Mouse (Mus musculus) ES-Bruce4 (cell line): ENCODE measurements around the gene Edem2. TPM values are rescaled to one million over a fixed set of nuclear protein-coding genes. Genes with fewer than 3 reads are reported as not detected.
"Not testable (repeated sequence)": the region's sequence is repeated elsewhere in the genome, so short reads cannot be mapped to it uniquely, and the experiment has no call there.

Source experiments
- H3K27ac ChIP-seq: 2 replicates; pipeline ENCODE4 v1.5.1; 2012; ENCODE audit warnings: low read length, inconsistent platforms; ENCODE audit not compliant: insufficient read depth
- H3K27me3 ChIP-seq: 2 replicates; pipeline ENCODE4 v1.6.1; 2012; ENCODE audit warnings: mild to moderate bottlenecking, low read length, inconsistent platforms; ENCODE audit not compliant: control insufficient read depth, poor library complexity, insufficient read depth, severe bottlenecking
- H3K36me3 ChIP-seq: 2 replicates; pipeline ENCODE4 v1.6.1; 2012; ENCODE audit warnings: inconsistent platforms, mild to moderate bottlenecking, low read length, moderate library complexity; ENCODE audit not compliant: control insufficient read depth, poor library complexity, insufficient read depth, severe bottlenecking
- H3K4me1 ChIP-seq: one replicate; pipeline ENCODE4 v1.8.1; 2011; ENCODE audit warnings: low read length; ENCODE audit not compliant: control insufficient read depth, insufficient read depth
- H3K4me3 ChIP-seq: 2 replicates; pipeline ENCODE4 v1.5.1; 2011; ENCODE audit warnings: low read depth, mild to moderate bottlenecking, low read length
- H3K9ac ChIP-seq: 2 replicates; pipeline ENCODE4 v1.6.1; 2012; ENCODE audit warnings: low read depth, mild to moderate bottlenecking, inconsistent platforms; ENCODE audit not compliant: poor library complexity, severe bottlenecking
- H3K9me3 ChIP-seq: replicated peaks from 2 replicates; pipeline ENCODE4 v1.6.1; 2012; ENCODE audit warnings: mild to moderate bottlenecking, low read length, inconsistent platforms; ENCODE audit not compliant: control insufficient read depth, poor library complexity, insufficient read depth, severe bottlenecking
- CTCF ChIP-seq: IDR thresholded peaks from one replicate; pipeline ENCODE4 v1.8.1; 2011; ENCODE audit warnings: low read depth, low read length
- EP300 ChIP-seq: IDR thresholded peaks from 2 replicates; pipeline ENCODE4 v1.6.1; 2011; ENCODE audit warnings: low read depth, low read length; ENCODE audit not compliant: insufficient read depth
- POLR2A ChIP-seq: IDR thresholded peaks from one replicate; pipeline ENCODE4 v1.8.1; 2011; ENCODE audit warnings: low read length; ENCODE audit not compliant: insufficient read depth
- polyA plus RNA-seq: library from polyadenylated mRNA; stranded (reverse); fragments of >200 nt; gene quantifications from 2 replicates; pipeline ENCODE4 v1.2.4, GENCODE M21; 2011; ENCODE audit warnings: low read depth; ENCODE audit not compliant: missing spikeins, insufficient read depth, insufficient read length

Gene Edem2
- polyA plus RNA-seq, 1 experiment, result 21.7 TPM

DNA sequence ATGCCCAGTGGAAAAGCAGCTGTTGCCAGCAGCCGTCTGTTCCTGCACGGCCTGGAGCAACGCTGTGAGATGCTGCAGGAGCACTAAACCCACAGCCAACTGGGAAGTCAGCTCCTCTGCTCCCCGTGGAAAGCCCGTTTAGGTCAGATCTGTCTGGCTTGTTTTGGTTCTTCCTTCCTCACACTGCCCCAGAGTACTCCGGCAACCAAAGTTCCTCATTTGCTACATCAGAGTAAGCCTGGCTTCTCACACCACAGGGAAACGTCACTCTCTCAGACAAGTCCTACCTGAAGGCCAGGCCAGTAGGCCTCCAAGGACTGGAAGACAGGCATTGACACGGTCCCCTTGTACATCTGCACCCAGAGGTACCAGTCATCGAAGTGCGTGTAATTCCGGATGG lies 18.7 kb downstream of the Edem2 start:
- Histone ChIP-seq H3K4me3 (no peak overlapping the region), H3K36me3 (no peaks in the 10 kb centered on the region)

DNA sequence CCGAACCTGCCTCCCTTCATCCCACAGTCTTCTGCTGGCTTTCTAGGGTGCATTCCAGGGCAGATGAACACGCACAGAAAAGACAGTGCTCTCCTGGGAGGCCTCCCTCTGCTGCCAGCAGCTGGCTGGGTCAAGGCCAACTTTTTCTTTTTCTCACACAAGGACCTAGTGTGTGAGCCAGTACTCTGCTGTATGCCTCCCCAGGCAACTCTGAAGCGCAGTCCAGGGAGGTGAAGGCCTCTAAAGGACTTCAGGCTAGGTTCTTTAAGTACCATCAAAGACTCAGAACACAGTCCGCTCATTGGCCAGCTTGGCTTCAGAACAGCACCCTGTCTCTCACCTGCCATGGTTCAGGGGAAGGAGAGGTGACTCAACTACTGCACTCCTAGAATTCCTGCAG lies 22.0 kb downstream of the Edem2 start:
- no peaks in the 10 kb centered on the region for H3K4me1 ChIP-seq
- H3K36me3 ChIP-seq, result no peaks in the 10 kb centered on the region

More for the DNA sequence above, 18.7 kb downstream of the Edem2 start:
- TF ChIP-seq POLR2A (no peak), EP300 (no peak), CTCF (no peak)
- H3K27me3 ChIP-seq, result no peaks in the 10 kb centered on the region
- no peaks in the 10 kb centered on the region for H3K4me1 ChIP-seq
- no peaks in the 10 kb centered on the region for H3K9me3 ChIP-seq
- no peak overlapping the region for H3K27ac ChIP-seq
- H3K9ac ChIP-seq, result no peak overlapping the region

DNA sequence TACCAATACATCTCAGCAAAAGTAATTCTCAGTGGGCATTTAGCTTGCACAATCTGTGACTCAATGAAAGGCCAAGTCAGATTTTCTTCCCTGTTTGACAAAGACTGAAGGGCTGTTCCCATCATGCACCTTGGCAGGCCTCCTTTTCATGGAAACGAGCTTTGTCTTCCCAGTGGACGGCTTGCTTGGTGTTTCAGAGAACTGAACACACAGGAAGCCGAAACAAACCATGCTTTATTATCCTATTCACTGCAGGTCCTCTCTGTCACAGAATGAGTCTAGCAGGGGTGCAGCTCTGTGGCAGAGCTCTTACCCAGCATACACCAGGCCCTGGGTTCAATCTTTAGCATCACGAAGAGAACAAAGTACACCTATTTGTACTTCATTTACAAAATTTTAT lies 25.6 kb downstream of the Edem2 start:
- Histone ChIP-seq H3K36me3 (no peaks in the 10 kb centered on the region), H3K4me3 (no peak overlapping the region), H3K4me1 (no peaks in the 10 kb centered on the region), H3K9me3 (no peaks in the 10 kb centered on the region; the same call in 1 of the 2 replicates), H3K27ac (no peak overlapping the region), H3K27me3 (no peaks in the 10 kb centered on the region), H3K9ac (no peak overlapping the region)
- TF ChIP-seq CTCF, result no peak
- TF ChIP-seq POLR2A, result no peak
- TF ChIP-seq EP300, result no peak

More for the DNA sequence above, 22.0 kb downstream of the Edem2 start:
- H3K27ac ChIP-seq, result no peak overlapping the region
- H3K27me3 ChIP-seq, result no peaks in the 10 kb centered on the region
- no peak overlapping the region for H3K9ac ChIP-seq
- no peak overlapping the region for H3K4me3 ChIP-seq
- H3K9me3 ChIP-seq, result no peaks in the 10 kb centered on the region
- no peak for TF ChIP-seq CTCF
- no peak for TF ChIP-seq POLR2A
- TF ChIP-seq EP300, result no peak

DNA sequence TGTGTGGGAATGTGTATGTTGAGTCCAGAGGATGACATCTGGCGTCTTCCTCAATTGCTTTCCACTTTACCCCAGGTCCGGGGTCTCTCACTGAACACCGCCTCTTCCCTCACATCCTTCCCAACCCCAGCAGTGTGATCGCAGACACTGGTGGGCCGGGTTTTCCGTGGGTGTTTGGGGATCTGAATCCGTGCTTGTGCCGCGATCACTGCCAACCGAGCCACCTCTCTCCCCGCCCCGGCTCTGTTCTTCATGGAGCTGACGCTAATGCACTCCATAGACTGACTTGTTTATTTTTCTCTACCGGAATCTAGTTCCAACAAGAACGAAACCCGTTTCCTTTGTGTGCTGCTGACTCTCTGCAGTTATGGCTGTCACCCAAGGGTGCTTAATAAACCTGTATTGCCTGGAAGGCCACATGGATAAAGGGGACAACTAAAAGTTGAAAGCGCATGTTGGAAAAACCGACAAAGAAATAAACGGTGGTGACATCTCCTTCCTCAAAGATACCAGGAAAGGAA lies 27.8 kb downstream of the Edem2 start:
- TF ChIP-seq CTCF, result no peak
- TF ChIP-seq POLR2A, result no peak
- no peak for TF ChIP-seq EP300
- no peak overlapping the region for H3K27ac ChIP-seq
- H3K9ac ChIP-seq, result no peak overlapping the region
- H3K36me3 ChIP-seq, result no peaks in the 10 kb centered on the region
- no peak overlapping the region for H3K4me3 ChIP-seq
- H3K9me3 ChIP-seq, result no peaks in the 10 kb centered on the region; the same call in 1 of the 2 replicates
- H3K4me1 ChIP-seq, result no peaks in the 10 kb centered on the region
- H3K27me3 ChIP-seq, result no peaks in the 10 kb centered on the region

DNA sequence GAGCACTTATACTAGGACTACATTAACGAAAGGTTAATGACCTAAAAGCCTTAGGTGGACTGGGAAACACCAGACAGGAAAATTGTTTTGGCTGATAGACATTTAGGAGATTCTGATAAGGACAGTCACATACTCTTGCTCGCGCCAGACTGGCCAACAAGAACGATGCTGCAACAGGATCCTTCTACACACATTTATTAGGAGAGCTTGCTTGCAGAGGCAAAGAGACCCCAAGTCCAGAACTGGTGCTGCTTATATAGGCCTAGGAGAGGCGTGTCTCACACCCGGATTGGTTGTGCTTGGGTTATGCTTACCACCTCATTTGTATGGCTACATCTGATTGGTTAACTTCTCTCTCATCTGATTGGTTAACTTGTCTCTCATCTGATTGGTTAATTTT lies 30.8 kb downstream of the Edem2 start:
- not testable (repeated sequence) for H3K36me3 ChIP-seq, H3K27me3 ChIP-seq, H3K9ac ChIP-seq, H3K9me3 ChIP-seq, H3K4me3 ChIP-seq, H3K4me1 ChIP-seq, H3K27ac ChIP-seq

DNA sequence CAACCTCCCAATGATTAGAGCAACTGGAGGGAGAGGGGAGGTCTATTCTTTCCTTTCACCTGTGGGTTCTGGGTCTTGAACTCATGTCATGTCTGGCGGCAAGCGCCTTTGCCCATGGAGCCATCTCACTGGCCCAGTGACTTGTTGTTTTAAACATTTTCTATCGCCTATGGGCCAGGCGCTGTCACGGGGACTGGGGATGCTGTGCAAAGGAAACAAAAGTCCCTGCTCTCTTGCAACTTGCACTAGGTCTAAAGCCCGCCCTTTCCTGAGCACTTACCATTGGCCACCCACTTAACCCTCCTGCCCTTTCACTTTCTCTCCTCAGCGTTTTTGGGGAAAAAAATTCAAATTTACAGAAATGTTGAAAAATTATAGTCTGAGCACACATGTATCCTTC lies 32.4 kb downstream of the Edem2 start:
- no peaks in the 10 kb centered on the region for H3K27me3 ChIP-seq
- H3K9me3 ChIP-seq, result no peaks in the 10 kb centered on the region; the same call in 1 of the 2 replicates
- H3K9ac ChIP-seq, result no peak overlapping the region
- TF ChIP-seq CTCF (no peak), POLR2A (no peak), EP300 (no peak)
- H3K36me3 ChIP-seq, result no peaks in the 10 kb centered on the region
- H3K4me3 ChIP-seq, result no peak overlapping the region
- no peaks in the 10 kb centered on the region for H3K4me1 ChIP-seq
- no peak overlapping the region for H3K27ac ChIP-seq
